Mouse (Mus musculus): ENCODE data around the gene Prkar1a. TPM values are rescaled to one million over a fixed set of nuclear protein-coding genes. Genes with fewer than 3 reads are reported as not detected.

Gene Prkar1a
- total and polyA plus RNA-seq, 2 experiments from 2014 or later, result 163 to 530 TPM

DNA sequence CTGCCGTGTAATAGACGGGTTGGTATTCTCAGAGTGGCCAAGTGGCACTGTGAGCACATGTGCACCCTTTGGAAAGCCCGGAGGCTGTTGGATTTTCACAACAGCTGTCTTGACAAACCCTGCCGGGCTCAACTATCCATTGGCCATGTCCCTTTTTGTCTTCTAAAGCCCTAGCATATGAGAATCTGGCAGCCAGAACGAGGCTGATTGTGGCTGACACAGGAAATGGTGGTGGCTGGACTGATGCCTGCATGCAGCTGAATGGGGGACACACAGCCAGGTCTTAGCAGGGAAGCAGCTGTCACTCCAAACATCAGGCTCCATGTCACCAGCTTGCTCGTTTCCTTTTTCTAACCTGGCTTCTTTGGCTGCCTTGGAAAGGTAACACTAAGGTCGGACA, 695 bp upstream of the Prkar1a start:
- WGBS, result 26% methylated on average over 7 of the region's 7 CpGs

DNA sequence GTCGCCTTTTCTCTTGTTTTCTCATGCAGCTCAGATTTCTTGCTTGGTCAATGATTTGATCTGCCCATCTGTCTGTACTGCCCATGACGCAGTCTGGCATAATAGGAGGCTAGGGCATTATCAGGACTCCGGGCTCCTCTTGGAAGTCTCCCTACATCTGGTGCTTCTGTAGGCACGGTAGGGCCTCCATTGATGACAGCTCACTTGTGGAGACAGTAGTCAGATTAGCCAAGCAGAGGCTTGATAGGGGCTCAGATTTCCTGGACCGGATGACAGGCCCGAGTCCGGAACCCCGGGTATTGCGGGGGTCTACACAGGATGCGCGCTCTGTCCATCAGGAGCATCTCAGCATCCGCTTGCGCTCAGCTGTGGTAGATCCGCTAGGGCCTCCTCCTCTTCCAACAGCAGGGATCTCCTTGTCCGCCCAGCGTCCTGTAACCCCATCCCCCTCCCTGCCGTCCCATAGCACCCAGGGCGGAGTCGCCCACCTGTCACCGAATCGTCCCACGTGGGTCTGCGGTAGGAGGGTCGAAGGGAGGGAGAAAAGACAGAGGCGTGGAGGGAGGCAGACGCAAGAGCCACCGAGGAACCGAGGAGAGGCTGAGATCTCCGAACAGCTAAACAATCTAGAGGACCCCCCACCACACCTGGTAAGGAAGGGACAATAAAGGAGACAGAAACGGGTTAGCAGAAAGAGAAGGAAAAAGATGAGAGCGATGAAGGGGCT, 933 bp downstream of the Prkar1a start:
- WGBS, result 2% methylated on average over 31 of the region's 31 CpGs
- Histone ChIP-seq H3K4me2 (ENCODE audit: low read depth, low read length) (peak overlapping the region; percentile 66), H3K36me3 (replicated peaks; ENCODE audit: control insufficient read depth, insufficient read depth, low read length) (peaks cover 14% of the 10 kb centered on the region; the same call in 1 of the 2 replicates), H3K4me3 (ENCODE audit: low read depth, low read length) (peak overlapping the region; percentile 88), H3K27ac (ENCODE audit: low read depth) (peak overlapping the region; percentile 99), H3K9ac (replicated peaks; ENCODE audit: low read depth, low read length) (peak overlapping the region; percentile 94), H3K4me1 (ENCODE audit: control insufficient read depth, insufficient read depth) (peaks cover 18% of the 10 kb centered on the region), H3K9me3 (replicated peaks; ENCODE audit: control insufficient read depth, low read length) (no peaks in the 10 kb centered on the region), H3K27me3 (ENCODE audit: control insufficient read depth, insufficient read depth, low read length) (no peaks in the 10 kb centered on the region)
- TF ChIP-seq CTCF (IDR thresholded peaks at IDR 0.05; ENCODE audit: low read depth), result no peak
- peak; percentile 79 for TF ChIP-seq EP300 (IDR thresholded peaks at IDR 0.05; ENCODE audit: low read depth)
- DNase-seq (ENCODE audit: low spot score) (peak; percentile 95), ATAC-seq (ENCODE audit: insufficient read depth, low read depth) (peak; percentile 88)

More for the DNA sequence above, 695 bp upstream of the Prkar1a start:
- Histone ChIP-seq H3K36me3 (replicated peaks; ENCODE audit: control insufficient read depth, insufficient read depth, low read length) (peaks cover under 1% of the 10 kb centered on the region; the same call in 1 of the 2 replicates), H3K27ac (ENCODE audit: low read depth) (peak overlapping the region; percentile 99), H3K9me3 (replicated peaks; ENCODE audit: control insufficient read depth, low read length) (no peaks in the 10 kb centered on the region), H3K27me3 (ENCODE audit: control insufficient read depth, insufficient read depth, low read length) (no peaks in the 10 kb centered on the region), H3K9ac (replicated peaks; ENCODE audit: low read depth, low read length) (no peak overlapping the region), H3K4me3 (ENCODE audit: low read depth, low read length) (no peak overlapping the region), H3K4me2 (ENCODE audit: low read depth, low read length) (peak overlapping the region; percentile 66; the same call in 1 of the 2 replicates), H3K4me1 (ENCODE audit: control insufficient read depth, insufficient read depth) (peaks cover 15% of the 10 kb centered on the region)
- DNase-seq (ENCODE audit: low spot score) (no peak), ATAC-seq (ENCODE audit: insufficient read depth, low read depth) (no peak)
- TF ChIP-seq CTCF (IDR thresholded peaks at IDR 0.05; ENCODE audit: low read depth) (no peak), EP300 (IDR thresholded peaks at IDR 0.05; ENCODE audit: low read depth) (no peak)

DNA sequence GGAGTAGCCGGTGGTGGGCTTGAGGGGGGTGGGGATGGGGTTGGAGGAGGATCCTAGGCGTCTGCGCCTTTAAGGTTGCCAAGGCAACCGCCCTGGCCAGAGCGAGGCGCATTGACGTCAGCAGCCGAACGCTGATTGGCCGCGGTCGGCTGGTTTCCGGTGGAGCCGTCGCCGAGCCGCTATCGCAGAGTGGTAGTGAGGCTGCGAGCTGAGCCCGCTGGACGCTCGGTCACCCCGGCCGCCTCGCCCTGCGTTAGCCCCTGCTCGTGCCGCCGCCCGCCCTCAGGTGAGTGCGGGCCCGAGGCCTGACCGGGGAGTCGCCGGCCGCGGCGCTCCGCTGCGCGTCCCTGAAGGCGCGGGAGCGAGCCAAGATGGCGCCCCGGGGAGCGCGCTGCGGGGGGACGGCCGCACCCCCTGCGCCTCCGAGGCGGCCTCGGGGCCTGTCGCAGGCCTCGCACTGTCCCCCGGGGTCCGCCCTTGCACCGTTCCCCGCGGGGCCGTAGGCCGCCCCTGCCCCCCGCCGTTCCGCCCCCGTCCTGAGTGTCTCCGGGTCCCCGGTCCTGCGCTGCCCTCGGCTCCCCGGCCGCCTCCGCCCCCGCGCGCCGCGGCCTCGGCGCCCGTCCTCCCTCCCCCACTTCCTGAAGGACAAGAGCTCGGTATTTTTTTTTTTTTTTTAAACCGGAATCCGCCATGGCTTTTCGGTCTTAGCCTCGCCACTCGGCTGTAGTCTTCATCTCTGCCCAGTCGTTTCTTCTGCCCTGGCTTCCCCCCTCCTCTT, 1.8 kb downstream of the Prkar1a start:
- peak; percentile 94 for DNase-seq (ENCODE audit: low spot score)
- Histone ChIP-seq H3K27ac (ENCODE audit: low read depth) (peak overlapping the region; percentile 99), H3K27me3 (ENCODE audit: control insufficient read depth, insufficient read depth, low read length) (no peaks in the 10 kb centered on the region), H3K9me3 (replicated peaks; ENCODE audit: control insufficient read depth, low read length) (no peaks in the 10 kb centered on the region), H3K9ac (replicated peaks; ENCODE audit: low read depth, low read length) (peak overlapping the region; percentile 94), H3K4me2 (ENCODE audit: low read depth, low read length) (peak overlapping the region; percentile 66), H3K36me3 (replicated peaks; ENCODE audit: control insufficient read depth, insufficient read depth, low read length) (peaks cover 22% of the 10 kb centered on the region), H3K4me1 (ENCODE audit: control insufficient read depth, insufficient read depth) (peaks cover 18% of the 10 kb centered on the region), H3K4me3 (ENCODE audit: low read depth, low read length) (peak overlapping the region; percentile 88)
- TF ChIP-seq CTCF (IDR thresholded peaks at IDR 0.05; ENCODE audit: low read depth), result no peak
- TF ChIP-seq EP300 (IDR thresholded peaks at IDR 0.05; ENCODE audit: low read depth), result no peak
- WGBS, result 0% methylated on average over 37 of the region's 90 CpGs
- ATAC-seq (ENCODE audit: insufficient read depth, low read depth), result peak; percentile 93

DNA sequence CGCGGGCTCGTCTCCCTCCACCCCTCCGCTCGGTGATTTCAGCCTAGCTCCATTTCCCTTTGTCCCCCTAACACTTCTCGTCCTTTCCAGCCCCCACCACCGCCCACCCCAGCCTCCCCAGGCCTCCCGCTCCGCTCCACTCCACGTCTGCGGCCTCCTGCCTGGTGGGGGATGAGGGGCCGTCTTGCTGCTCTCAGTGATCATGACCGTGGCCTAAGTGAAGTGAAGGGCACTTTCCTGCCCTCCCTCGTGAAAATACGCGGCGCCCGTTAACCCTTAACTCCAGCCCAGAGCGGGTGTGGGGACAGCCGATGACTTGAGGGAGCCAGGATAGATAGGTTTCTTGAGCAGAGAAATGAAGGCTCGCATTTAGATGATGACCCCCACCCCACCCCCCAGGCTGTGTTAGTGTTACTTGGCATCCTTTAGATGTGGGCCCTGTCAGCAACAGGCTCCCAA, 2.4 kb downstream of the Prkar1a start:
- H3K27ac ChIP-seq (ENCODE audit: low read depth), result peak overlapping the region; percentile 99
- H3K4me2 ChIP-seq (ENCODE audit: low read depth, low read length), result peak overlapping the region; percentile 66
- H3K4me3 ChIP-seq (ENCODE audit: low read depth, low read length), result peak overlapping the region; percentile 88
- 0% methylated on average over 21 of the region's 21 CpGs for WGBS
- TF ChIP-seq EP300 (IDR thresholded peaks at IDR 0.05; ENCODE audit: low read depth), result no peak
- DNase-seq (ENCODE audit: low spot score) (peak; percentile 60), ATAC-seq (ENCODE audit: insufficient read depth, low read depth) (peak; percentile 9; the same call in 1 of the 2 replicates)
- H3K4me1 ChIP-seq (ENCODE audit: control insufficient read depth, insufficient read depth), result peaks cover 22% of the 10 kb centered on the region
- H3K27me3 ChIP-seq (ENCODE audit: control insufficient read depth, insufficient read depth, low read length), result no peaks in the 10 kb centered on the region
- peak overlapping the region; percentile 94 for H3K9ac ChIP-seq (replicated peaks; ENCODE audit: low read depth, low read length)
- peaks cover 28% of the 10 kb centered on the region for H3K36me3 ChIP-seq (replicated peaks; ENCODE audit: control insufficient read depth, insufficient read depth, low read length)
- no peaks in the 10 kb centered on the region for H3K9me3 ChIP-seq (replicated peaks; ENCODE audit: control insufficient read depth, low read length)

DNA sequence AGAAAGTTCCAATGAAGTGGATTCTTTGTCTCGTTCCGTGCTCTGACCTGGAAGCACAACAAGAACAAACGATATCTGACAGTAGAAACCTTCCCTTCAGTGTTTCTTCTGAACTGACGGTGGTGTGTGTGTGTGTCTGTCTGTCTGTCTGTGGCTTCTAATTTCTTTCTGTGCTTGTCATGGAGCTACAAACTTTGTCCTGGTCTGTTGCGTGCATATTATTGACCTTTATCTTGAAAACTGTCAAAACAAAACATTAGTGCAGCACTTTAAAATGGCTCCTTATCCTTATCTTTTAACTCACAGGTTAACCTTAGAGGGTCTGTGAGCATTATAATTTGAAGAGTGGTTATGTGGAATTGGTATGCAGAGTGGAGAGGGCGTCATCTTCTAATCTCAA, 3.3 kb downstream of the Prkar1a start:
- DNase-seq (ENCODE audit: low spot score) (no peak), ATAC-seq (ENCODE audit: insufficient read depth, low read depth) (no peak)
- H3K36me3 ChIP-seq (replicated peaks; ENCODE audit: control insufficient read depth, insufficient read depth, low read length), result peaks cover 36% of the 10 kb centered on the region
- TF ChIP-seq EP300 (IDR thresholded peaks at IDR 0.05; ENCODE audit: low read depth), result no peak
- no peak for TF ChIP-seq CTCF (IDR thresholded peaks at IDR 0.05; ENCODE audit: low read depth)
- peak overlapping the region; percentile 88 for H3K4me3 ChIP-seq (ENCODE audit: low read depth, low read length)
- H3K9me3 ChIP-seq (replicated peaks; ENCODE audit: control insufficient read depth, low read length), result no peaks in the 10 kb centered on the region
- 7% methylated on average over 6 of the region's 6 CpGs for WGBS
- H3K4me2 ChIP-seq (ENCODE audit: low read depth, low read length), result peak overlapping the region; percentile 66
- H3K4me1 ChIP-seq (ENCODE audit: control insufficient read depth, insufficient read depth), result peaks cover 22% of the 10 kb centered on the region
- peak overlapping the region; percentile 94 for H3K9ac ChIP-seq (replicated peaks; ENCODE audit: low read depth, low read length)
- H3K27ac ChIP-seq (ENCODE audit: low read depth), result peak overlapping the region; percentile 99; the same call in 1 of the 2 replicates
- H3K27me3 ChIP-seq (ENCODE audit: control insufficient read depth, insufficient read depth, low read length), result no peaks in the 10 kb centered on the region
